Mouse (Mus musculus) thymus, adult 18-20 months (tissue): Measurements from ENCODE around the gene Baz2a.
A peak's percentile ranks its signal among the peaks of the same experiment; 100 is the strongest.
"Not testable (repeated sequence)": the region's sequence is repeated elsewhere in the genome, so short reads cannot be mapped to it uniquely, and the experiment has no call there.

Source experiments
- DNase-seq, 2 experiments: peaks; one replicate each; pipeline ENCODE4 v3.0.0; 2022; ENCODE audit warnings: mixed read lengths in 2 of 2

Gene Baz2a

GRCm38 (mm10) chr10:128082880-128083421, 8.4 kb upstream of the Baz2a start, which contains the start of gene Atp5b:
Gene Atp5b (plus strand): TSS chr10:128083273.
- DNase-seq = peak; percentile 89 to 96

- no peak for DNase-seq
Measured at GRCm38 (mm10) chr10:128083688-128084087, 7.7 kb upstream of the Baz2a start.

- no peak for DNase-seq
Measured at GRCm38 (mm10) chr10:128084160-128084559, 7.2 kb upstream of the Baz2a start.

- DNase-seq = no peak
Measured at GRCm38 (mm10) chr10:128086391-128086790, 5.0 kb upstream of the Baz2a start.

- DNase-seq = not testable (repeated sequence)
Measured at GRCm38 (mm10) chr10:128087216-128087615, 4.2 kb upstream of the Baz2a start.

GRCm38 (mm10) chr10:128088181-128088580, 3.2 kb upstream of the Baz2a start:
- no peak for DNase-seq

- no peak for DNase-seq
Measured at GRCm38 (mm10) chr10:128089842-128090241, 1.5 kb upstream of the Baz2a start.

- DNase-seq = peak; percentile 77 to 88
Measured at GRCm38 (mm10) chr10:128090651-128091563, 470 bp upstream of the Baz2a start.

- peak; percentile 75 to 79 for DNase-seq
Measured at GRCm38 (mm10) chr10:128092506-128093495, 1.4 kb downstream of the Baz2a start.

- DNase-seq = peak in 1 of 2 experiments; percentile 44
Measured at GRCm38 (mm10) chr10:128093496-128094294, 2.3 kb downstream of the Baz2a start.

- DNase-seq = peak; percentile 93 to 95
Measured at GRCm38 (mm10) chr10:128094340-128094968, 3.1 kb downstream of the Baz2a start.

- no peak for DNase-seq
Measured at GRCm38 (mm10) chr10:128095003-128095636, 3.7 kb downstream of the Baz2a start.

- DNase-seq = no peak
Measured at GRCm38 (mm10) chr10:128096313-128096692, 4.9 kb downstream of the Baz2a start.

- peak; percentile 59 to 65 for DNase-seq
Measured at GRCm38 (mm10) chr10:128096693-128097586, 5.6 kb downstream of the Baz2a start.

GRCm38 (mm10) chr10:128097587-128097971, 6.2 kb downstream of the Baz2a start:
- peak; percentile 40 to 70 for DNase-seq

- no peak for DNase-seq
Measured at GRCm38 (mm10) chr10:128110103-128110761, 18.9 kb downstream of the Baz2a start.

- DNase-seq = no peak
Measured at GRCm38 (mm10) chr10:128111227-128111626, 19.9 kb downstream of the Baz2a start.

GRCm38 (mm10) chr10:128123833-128124232, 32.5 kb downstream of the Baz2a start:
- no peak for DNase-seq

- no peak for DNase-seq
Measured at GRCm38 (mm10) chr10:128124831-128125230, 33.5 kb downstream of the Baz2a start.
